Mouse (Mus musculus) embryonic fibroblast, embryonic 13.5 days (primary cell): Measurements from ENCODE around the gene Prkaca. TPM values are rescaled to one million over a fixed set of nuclear protein-coding genes. Genes with fewer than 3 reads are reported as not detected.

Source experiments
- H3K27ac ChIP-seq: 2 replicates; pipeline ENCODE4 v1.5.1; 2012; ENCODE audit warnings: low read length, control low read depth, inconsistent platforms; ENCODE audit not compliant: insufficient read depth
- H3K4me1 ChIP-seq: 2 replicates; pipeline ENCODE4 v1.6.1; 2011; ENCODE audit warnings: low read length; ENCODE audit not compliant: control insufficient read depth, insufficient read depth
- H3K4me3 ChIP-seq: 2 replicates; pipeline ENCODE4 v1.5.1; 2011; ENCODE audit warnings: mild to moderate bottlenecking, control low read depth, low read length; ENCODE audit not compliant: insufficient read depth
- CTCF ChIP-seq: IDR thresholded peaks from 2 replicates; pipeline ENCODE4 v1.5.1; 2011; ENCODE audit warnings: mild to moderate bottlenecking, control low read depth, low read length, moderate library complexity, borderline replicate concordance; ENCODE audit not compliant: insufficient read depth
- POLR2A ChIP-seq: IDR thresholded peaks from 2 replicates; pipeline ENCODE4 v1.6.1; 2011; ENCODE audit warnings: low read depth, mild to moderate bottlenecking, control low read depth, low read length, moderate library complexity
- polyA plus RNA-seq: library from polyadenylated mRNA; stranded (reverse); fragments of >200 nt; gene quantifications from 2 replicates; pipeline ENCODE4 v1.2.4, GENCODE M21; 2011; ENCODE audit warnings: low read depth; ENCODE audit not compliant: missing spikeins, insufficient read length

Prkaca gene
- polyA plus RNA-seq, 1 experiment: 122 TPM

GRCm38 (mm10) chr8:84027449-84027848 is 54.7 kb downstream of the Prkaca start:
- peaks cover 13% of the 10 kb centered on the region for H3K4me1 ChIP-seq
- no peak for TF ChIP-seq POLR2A
- no peak for TF ChIP-seq CTCF
- H3K27ac ChIP-seq: no peak overlapping the region
- H3K4me3 ChIP-seq: no peak overlapping the region

- TF ChIP-seq POLR2A (no peak), CTCF (no peak)
- H3K4me3 ChIP-seq: no peak overlapping the region
- H3K27ac ChIP-seq: no peak overlapping the region
- peaks cover 12% of the 10 kb centered on the region for H3K4me1 ChIP-seq
These were observed 56.5 kb downstream of the Prkaca start for GRCm38 (mm10) chr8:84029272-84029671.

GRCm38 (mm10) chr8:84032777-84033176 is 60.0 kb downstream of the Prkaca start:
- H3K27ac ChIP-seq: peak overlapping the region; percentile 75

GRCm38 (mm10) chr8:84038015-84038414 is 65.2 kb downstream of the Prkaca start:
- TF ChIP-seq POLR2A (no peak), CTCF (no peak)

More at GRCm38 (mm10) chr8:84032777-84033176, 60.0 kb downstream of the Prkaca start:
- Histone ChIP-seq H3K4me3 (no peak overlapping the region), H3K4me1 (peaks cover 12% of the 10 kb centered on the region)
- TF ChIP-seq POLR2A: no peak
- TF ChIP-seq CTCF: no peak

DNA sequence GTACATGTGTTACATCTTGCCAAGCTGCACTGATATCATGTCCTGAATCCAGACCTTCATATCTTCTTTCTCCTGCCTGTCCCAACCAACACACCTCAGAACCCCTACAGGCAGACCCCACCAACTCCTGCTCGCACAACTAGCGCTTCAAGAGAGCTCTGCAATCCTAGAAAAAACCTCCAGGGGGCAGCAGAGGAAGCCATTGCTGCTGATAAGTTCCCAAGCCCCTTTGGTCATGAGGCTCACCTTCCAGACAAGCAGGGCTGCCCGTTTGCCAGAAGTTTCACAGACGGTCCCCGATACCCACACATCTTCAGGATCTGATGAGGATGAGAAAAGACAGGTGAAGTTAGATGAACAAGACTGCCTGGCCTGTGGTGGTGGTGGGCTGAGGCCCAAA is 66.3 kb downstream of the Prkaca start:
- Histone ChIP-seq H3K27ac (no peak overlapping the region), H3K4me1 (peaks cover 2% of the 10 kb centered on the region; the same call in 1 of the 2 replicates), H3K4me3 (no peak overlapping the region)
- TF ChIP-seq POLR2A: no peak
- 0 out of 2 replicates have a peak, but pooled peaks have one; percentile 10 for TF ChIP-seq CTCF

More at GRCm38 (mm10) chr8:84038015-84038414, 65.2 kb downstream of the Prkaca start:
- Histone ChIP-seq H3K4me1 (peaks cover 9% of the 10 kb centered on the region), H3K4me3 (no peak overlapping the region), H3K27ac (no peak overlapping the region)

- peak; percentile 61; the same call in 1 of the 2 replicates for TF ChIP-seq CTCF
- no peak for TF ChIP-seq POLR2A
- Histone ChIP-seq H3K4me3 (peak within 1 kb of the TSS; percentile 21; the same call in 1 of the 2 replicates), H3K4me1 (peaks cover 2% of the 10 kb centered on the region; the same call in 1 of the 2 replicates), H3K27ac (no peak within 1 kb of the TSS)
These were observed 69.5 kb downstream of the Prkaca start, which contains the start of gene Il27ra for GRCm38 (mm10) chr8:84042066-84042947. TSS of gene Il27ra (minus strand) at chr8:84042589.

DNA sequence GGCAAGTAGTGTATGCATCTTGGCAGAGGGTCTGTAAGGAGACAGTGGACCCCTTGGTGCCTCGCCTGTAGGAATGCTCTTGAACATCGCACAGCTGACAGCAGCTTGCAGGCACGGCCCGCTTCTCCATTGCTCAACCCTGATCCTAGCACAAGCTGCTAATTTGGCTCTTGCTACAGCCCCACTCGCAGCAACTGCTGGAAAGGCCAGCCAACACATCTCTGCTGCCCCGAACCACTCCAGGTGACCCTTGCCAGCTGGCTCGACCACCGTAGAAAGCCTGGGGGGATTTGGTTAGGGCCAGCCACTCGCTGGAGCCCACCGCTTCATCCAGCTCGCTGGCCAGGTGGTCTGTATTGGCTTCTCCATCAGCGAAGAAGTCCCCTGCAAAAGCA is 70.2 kb downstream of the Prkaca start:
- TF ChIP-seq POLR2A (no peak), CTCF (no peak)
- no peak overlapping the region for H3K27ac ChIP-seq
- H3K4me1 ChIP-seq: peaks cover 2% of the 10 kb centered on the region; the same call in 1 of the 2 replicates
- H3K4me3 ChIP-seq: no peak overlapping the region

DNA sequence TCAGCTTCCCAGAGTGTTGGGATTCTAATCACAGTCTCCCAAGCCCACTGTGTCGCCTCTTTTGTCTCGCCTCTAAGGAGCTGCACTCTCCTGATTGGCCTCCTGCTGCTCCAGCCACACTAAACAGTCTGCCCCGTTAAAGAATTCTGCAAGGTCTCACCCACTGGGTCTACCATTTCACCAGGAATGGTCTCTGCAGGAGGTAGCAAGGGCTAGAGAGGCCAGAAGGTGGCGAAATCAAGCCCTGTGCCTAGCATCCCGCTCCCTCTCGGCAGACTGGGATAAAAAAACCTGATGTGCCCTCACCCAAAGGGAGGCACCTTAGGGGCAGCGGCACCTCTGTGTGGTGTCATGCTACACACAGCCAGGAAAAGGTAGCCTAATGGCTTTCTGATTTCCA is 71.3 kb downstream of the Prkaca start:
- no peak overlapping the region for H3K27ac ChIP-seq
- peaks cover 2% of the 10 kb centered on the region; the same call in 1 of the 2 replicates for H3K4me1 ChIP-seq
- H3K4me3 ChIP-seq: no peak overlapping the region
- TF ChIP-seq CTCF (no peak; the same call in 1 of the 2 replicates), POLR2A (no peak)

DNA sequence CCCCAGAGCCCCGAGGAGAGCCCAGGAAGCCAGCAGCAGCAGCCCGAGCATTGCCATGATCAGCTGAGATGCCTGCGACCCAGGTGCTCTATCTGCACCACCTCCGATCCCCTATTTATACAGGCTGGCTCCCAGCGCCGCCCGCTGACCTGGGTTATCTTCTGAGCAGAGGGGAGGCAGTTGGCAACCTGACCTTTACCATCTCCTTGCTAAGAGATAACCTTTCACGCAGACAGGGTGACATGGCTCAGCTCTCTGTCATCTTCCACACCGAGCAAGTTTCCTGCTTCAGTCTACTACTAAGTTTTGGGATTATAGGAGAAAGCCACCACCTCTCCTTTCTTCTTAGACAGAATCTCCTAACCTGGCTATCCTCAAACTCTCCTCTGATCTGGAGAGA is 72.1 kb downstream of the Prkaca start, which contains the start of gene Rln3:
Rln3 (minus strand) TSS at position 101 of the 400 bp plus-strand sequence.
- H3K4me3 ChIP-seq: no peak within 1 kb of the TSS
- TF ChIP-seq POLR2A (no peak), CTCF (no peak)
- no peak within 1 kb of the TSS for H3K27ac ChIP-seq
- peaks cover 1% of the 10 kb centered on the region; the same call in 1 of the 2 replicates for H3K4me1 ChIP-seq

Other genes starting within 250 kb of the Prkaca start
- 66.4 and 95.6 TPM in 2 replicates for gene Adgre5, start 231.7 kb upstream of the Prkaca start, polyA plus RNA-seq
- 67.4 and 95.4 TPM in 2 replicates for gene Adgrl1, start 72.9 kb upstream of the Prkaca start, polyA plus RNA-seq
- gene Gm10644, start 17.8 kb upstream of the Prkaca start, polyA plus RNA-seq: not detected in 2 replicates
- 16.6 and 17.2 TPM in 2 replicates for gene Asf1b, start 17.5 kb upstream of the Prkaca start, polyA plus RNA-seq
- 38.1 and 47.9 TPM in 2 replicates for gene Samd1, start 24.7 kb downstream of the Prkaca start, polyA plus RNA-seq
- gene 1700067K01Rik, start 28.5 kb downstream of the Prkaca start, polyA plus RNA-seq: not detected in 2 replicates
- not detected in 2 replicates for gene 2210011C24Rik, start 39.2 kb downstream of the Prkaca start, polyA plus RNA-seq
- 0.73 and 0.91 TPM in 2 replicates for gene Palm3, start 48.5 kb downstream of the Prkaca start, polyA plus RNA-seq
- gene Il27ra, start 69.6 kb downstream of the Prkaca start, polyA plus RNA-seq: 1.1 and 1.5 TPM in 2 replicates
- not detected in 2 replicates for gene Rln3, start 72.0 kb downstream of the Prkaca start, polyA plus RNA-seq
- 1.7 and 2.0 TPM in 2 replicates for gene Gm10643, start 92.1 kb downstream of the Prkaca start, polyA plus RNA-seq
- 11.5 and 12.6 TPM in 2 replicates for gene Rfx1, start 93.8 kb downstream of the Prkaca start, polyA plus RNA-seq
- gene Dcaf15, start 131.8 kb downstream of the Prkaca start, polyA plus RNA-seq: 19.7 and 20.4 TPM in 2 replicates
- gene Podnl1, start 153.0 kb downstream of the Prkaca start, polyA plus RNA-seq: 3.2 and 5.8 TPM in 2 replicates
- gene Cc2d1a, start 174.9 kb downstream of the Prkaca start, polyA plus RNA-seq: 17.7 and 20.0 TPM in 2 replicates
- gene 4930432K21Rik, start 175.0 kb downstream of the Prkaca start, polyA plus RNA-seq: 0.48 and 0.95 TPM in 2 replicates
- not detected in 2 replicates for gene Nanos3, start 212.2 kb downstream of the Prkaca start, polyA plus RNA-seq